Mouse (Mus musculus): Measurements from ENCODE around the gene Igsf9. TPM values are rescaled to one million over a fixed set of nuclear protein-coding genes. Genes with fewer than 3 reads are reported as not detected.

Igsf9 gene
- polyA plus RNA-seq, 1 experiment from 2014 or later = 82.5 TPM

- Histone ChIP-seq H3K27ac (0 out of 2 replicates have a peak overlapping the region, but pooled peaks have one; percentile 20), H3K4me3 (no peak overlapping the region), H3K27me3 (ENCODE audit: poor library complexity, severe bottlenecking) (peaks cover 13% of the 10 kb centered on the region; the same call in 1 of the 2 replicates), H3K4me1 (peaks cover 37% of the 10 kb centered on the region), H3K9me3 (peaks cover 9% of the 10 kb centered on the region), H3K36me3 (replicated peaks) (no peaks in the 10 kb centered on the region)
- WGBS = 72% methylated on average over 1 of the region's 1 CpGs
- no peak for DNase-seq (ENCODE audit: extremely low spot score, low spot score)
Observed at GRCm38 (mm10) chr1:172515396-172515795, 33.8 kb downstream of the Igsf9 start.

- no peaks in the 10 kb centered on the region for H3K36me3 ChIP-seq (replicated peaks)
- H3K27ac ChIP-seq = no peak overlapping the region
- peaks cover 9% of the 10 kb centered on the region for H3K9me3 ChIP-seq
- peaks cover 28% of the 10 kb centered on the region for H3K27me3 ChIP-seq (ENCODE audit: poor library complexity, severe bottlenecking)
- WGBS = 75% methylated on average over 4 of the region's 4 CpGs
- no peak for DNase-seq (ENCODE audit: extremely low spot score, low spot score)
- H3K4me3 ChIP-seq = no peak overlapping the region
- H3K4me1 ChIP-seq = peaks cover 41% of the 10 kb centered on the region
Observed at GRCm38 (mm10) chr1:172518013-172518412, 36.4 kb downstream of the Igsf9 start.

GRCm38 (mm10) chr1:172519644-172520043, 38.1 kb downstream of the Igsf9 start:
- no peak for DNase-seq (ENCODE audit: extremely low spot score, low spot score)
- Histone ChIP-seq H3K9me3 (peaks cover 9% of the 10 kb centered on the region), H3K27me3 (ENCODE audit: poor library complexity, severe bottlenecking) (peaks cover 26% of the 10 kb centered on the region), H3K27ac (peak overlapping the region; percentile 83; the same call in 1 of the 2 replicates), H3K4me1 (peaks cover 31% of the 10 kb centered on the region), H3K36me3 (replicated peaks) (no peaks in the 10 kb centered on the region), H3K4me3 (no peak overlapping the region)
- 70% methylated on average over 6 of the region's 6 CpGs for WGBS

- WGBS = 4% methylated on average over 28 of the region's 28 CpGs
- peak; percentile 95 for DNase-seq (ENCODE audit: extremely low spot score, low spot score)
- peaks cover 41% of the 10 kb centered on the region for H3K4me1 ChIP-seq
- H3K36me3 ChIP-seq (replicated peaks) = no peaks in the 10 kb centered on the region
- H3K9me3 ChIP-seq = peaks cover 9% of the 10 kb centered on the region
- peak within 1 kb of the TSS; percentile 83 for H3K27ac ChIP-seq
- peaks cover 26% of the 10 kb centered on the region for H3K27me3 ChIP-seq (ENCODE audit: poor library complexity, severe bottlenecking)
- H3K4me3 ChIP-seq = peak within 1 kb of the TSS; percentile 49
Observed at GRCm38 (mm10) chr1:172520576-172521440, 39.2 kb downstream of the Igsf9 start, which contains the start of gene Cfap45. TSS of gene Cfap45 (plus strand) at chr1:172520801.

GRCm38 (mm10) chr1:172522524-172522923, 40.9 kb downstream of the Igsf9 start:
- peaks cover 44% of the 10 kb centered on the region for H3K4me1 ChIP-seq
- H3K27me3 ChIP-seq (ENCODE audit: poor library complexity, severe bottlenecking) = peaks cover 33% of the 10 kb centered on the region
- H3K9me3 ChIP-seq = peaks cover 7% of the 10 kb centered on the region

GRCm38 (mm10) chr1:172523699-172524101, 42.1 kb downstream of the Igsf9 start:
- Histone ChIP-seq H3K9me3 (no peaks in the 10 kb centered on the region), H3K36me3 (replicated peaks) (no peaks in the 10 kb centered on the region), H3K27me3 (ENCODE audit: poor library complexity, severe bottlenecking) (peaks cover 39% of the 10 kb centered on the region), H3K27ac (no peak overlapping the region), H3K4me1 (peaks cover 44% of the 10 kb centered on the region), H3K4me3 (no peak overlapping the region)
- no peak for DNase-seq (ENCODE audit: extremely low spot score, low spot score)
- 81% methylated on average over 12 of the region's 12 CpGs for WGBS

More at GRCm38 (mm10) chr1:172522524-172522923, 40.9 kb downstream of the Igsf9 start:
- WGBS = 65% methylated on average over 7 of the region's 7 CpGs
- Histone ChIP-seq H3K36me3 (replicated peaks) (no peaks in the 10 kb centered on the region), H3K27ac (no peak overlapping the region), H3K4me3 (no peak overlapping the region)
- DNase-seq (ENCODE audit: extremely low spot score, low spot score) = no peak

- Histone ChIP-seq H3K4me1 (peaks cover 40% of the 10 kb centered on the region), H3K27ac (peak overlapping the region; percentile 44; the same call in 1 of the 2 replicates), H3K27me3 (ENCODE audit: poor library complexity, severe bottlenecking) (peaks cover 37% of the 10 kb centered on the region), H3K4me3 (no peak overlapping the region), H3K36me3 (replicated peaks) (no peaks in the 10 kb centered on the region), H3K9me3 (no peaks in the 10 kb centered on the region)
- WGBS = 59% methylated on average over 15 of the region's 15 CpGs
- no peak for DNase-seq (ENCODE audit: extremely low spot score, low spot score)
Observed at GRCm38 (mm10) chr1:172525027-172525764, 43.6 kb downstream of the Igsf9 start.

GRCm38 (mm10) chr1:172525971-172526370, 44.4 kb downstream of the Igsf9 start:
- Histone ChIP-seq H3K27ac (no peak overlapping the region), H3K9me3 (no peaks in the 10 kb centered on the region), H3K4me1 (peaks cover 40% of the 10 kb centered on the region), H3K4me3 (no peak overlapping the region), H3K27me3 (ENCODE audit: poor library complexity, severe bottlenecking) (peaks cover 44% of the 10 kb centered on the region), H3K36me3 (replicated peaks) (no peaks in the 10 kb centered on the region)
- 75% methylated on average over 7 of the region's 7 CpGs for WGBS
- DNase-seq (ENCODE audit: extremely low spot score, low spot score) = no peak

- no peak overlapping the region for H3K27ac ChIP-seq
- H3K4me3 ChIP-seq = no peak overlapping the region
- DNase-seq (ENCODE audit: extremely low spot score, low spot score) = no peak
- peaks cover 46% of the 10 kb centered on the region for H3K27me3 ChIP-seq (ENCODE audit: poor library complexity, severe bottlenecking)
- peaks cover 40% of the 10 kb centered on the region for H3K4me1 ChIP-seq
- H3K9me3 ChIP-seq = no peaks in the 10 kb centered on the region
- WGBS = 83% methylated on average over 23 of the region's 23 CpGs
- no peaks in the 10 kb centered on the region for H3K36me3 ChIP-seq (replicated peaks)
Observed at GRCm38 (mm10) chr1:172526380-172527081, 44.9 kb downstream of the Igsf9 start.

GRCm38 (mm10) chr1:172527431-172527830, 45.8 kb downstream of the Igsf9 start:
- Histone ChIP-seq H3K27me3 (ENCODE audit: poor library complexity, severe bottlenecking) (peaks cover 46% of the 10 kb centered on the region), H3K27ac (no peak overlapping the region), H3K36me3 (replicated peaks) (no peaks in the 10 kb centered on the region)

GRCm38 (mm10) chr1:172528701-172529100, 47.1 kb downstream of the Igsf9 start:
- no peaks in the 10 kb centered on the region for H3K36me3 ChIP-seq (replicated peaks)
- H3K9me3 ChIP-seq = no peaks in the 10 kb centered on the region
- DNase-seq (ENCODE audit: extremely low spot score, low spot score) = peak; percentile 81
- no peak overlapping the region for H3K4me3 ChIP-seq
- WGBS = 8% methylated on average over 7 of the region's 7 CpGs
- H3K4me1 ChIP-seq = peaks cover 48% of the 10 kb centered on the region
- peaks cover 56% of the 10 kb centered on the region for H3K27me3 ChIP-seq (ENCODE audit: poor library complexity, severe bottlenecking)
- H3K27ac ChIP-seq = no peak overlapping the region

More at GRCm38 (mm10) chr1:172527431-172527830, 45.8 kb downstream of the Igsf9 start:
- no peak for DNase-seq (ENCODE audit: extremely low spot score, low spot score)
- Histone ChIP-seq H3K4me3 (no peak overlapping the region), H3K9me3 (no peaks in the 10 kb centered on the region), H3K4me1 (peaks cover 40% of the 10 kb centered on the region)
- 93% methylated on average over 10 of the region's 10 CpGs for WGBS

GRCm38 (mm10) chr1:172530544-172531220, 49.1 kb downstream of the Igsf9 start:
- whole genome bisulfite sequencing = 35% methylated on average over 8 of the region's 8 CpGs
- DNase-seq (ENCODE audit: extremely low spot score, low spot score) = peak; percentile 35
- H3K27ac ChIP-seq = no peak overlapping the region
- no peaks in the 10 kb centered on the region for H3K36me3 ChIP-seq (replicated peaks)
- peaks cover 40% of the 10 kb centered on the region for H3K4me1 ChIP-seq
- H3K27me3 ChIP-seq (ENCODE audit: poor library complexity, severe bottlenecking) = peaks cover 65% of the 10 kb centered on the region
- no peak overlapping the region for H3K4me3 ChIP-seq
- H3K9me3 ChIP-seq = no peaks in the 10 kb centered on the region

All from forebrain, embryonic 10.5 days (tissue).